16 mouse cellular contexts compared by ENCODE assay signal in the genomic region with DNA sequence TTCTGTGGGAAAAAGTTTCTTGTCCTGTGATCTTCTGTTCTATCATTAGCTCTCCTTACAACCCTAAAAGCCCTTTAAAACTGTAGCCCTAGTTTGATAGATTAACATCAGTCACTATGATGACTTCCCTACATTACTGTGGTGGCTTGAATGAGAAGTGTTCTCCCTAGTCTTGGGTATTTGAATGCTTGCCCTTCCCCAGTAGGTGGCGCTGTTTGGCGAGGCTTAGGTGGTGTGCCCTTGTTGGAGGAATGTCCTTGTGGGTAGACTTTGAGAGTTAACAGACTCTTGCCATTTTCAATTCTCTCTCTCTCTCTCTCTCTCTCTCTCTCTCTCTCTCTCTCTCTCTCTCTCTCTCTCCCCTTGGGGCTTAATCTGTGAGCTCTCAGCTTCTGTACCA.
A peak's percentile ranks its signal among the peaks of the same experiment; 100 is the strongest.
DNase-seq lines count a peak whose midpoint lies in the region; TF ChIP-seq lines count a peak whose summit lies in the region.
"Had no signal": no experiment of that assay in that cellular context is flagged by ENCODE, and none has a peak within 500 bp of the region (broad histone marks: within the 10 kb centered on the region; RNA-seq: fewer than 3 reads in every experiment).

No protein-coding gene starts in this region.

- H3K9ac ChIP-seq in ES-Bruce4 (ENCODE audit: low read depth, poor library complexity, severe bottlenecking), result no peak overlapping the region
- H3K9ac ChIP-seq: embryonic facial prominence, embryonic 13.5 days; forebrain, embryonic 12.5 days; heart, embryonic 12.5 days had no signal

- no peaks in the 10 kb centered on the region for H3K9me3 ChIP-seq in ES-Bruce4 (replicated peaks; ENCODE audit: control insufficient read depth, insufficient read depth, low read length, poor library complexity, severe bottlenecking)
- H3K9me3 ChIP-seq: embryonic facial prominence, embryonic 13.5 days; forebrain, embryonic 12.5 days; limb, embryonic 10.5 days had no signal

- intact Hi-C loops in gastrocnemius, adult 2 months (cut with DNase I), result no loop called here

- TF ChIP-seq POLR2A in lung, adult 2 months (IDR thresholded peaks at IDR 0.05; ENCODE audit: borderline replicate concordance, extremely low read depth, low read depth, low read length), result no peak
- no peak for TF ChIP-seq POLR2A in ES-Bruce4 (IDR thresholded peaks at IDR 0.05; ENCODE audit: insufficient read depth, low read length)

- peak; percentile 15; the same call in 1 of the 2 replicates for TF ChIP-seq CTCF in gastrocnemius, adult 2 months (IDR thresholded peaks at IDR 0.05)
- peak; percentile 38; the same call in 1 of the 2 replicates for TF ChIP-seq CTCF in lung, adult 2 months (IDR thresholded peaks at IDR 0.05; ENCODE audit: insufficient read depth, low read length)
- peak; percentile 56 for TF ChIP-seq CTCF in ES-Bruce4 (IDR thresholded peaks at IDR 0.05; ENCODE audit: low read depth, low read length)

- no peak for DNase-seq in gastrocnemius, adult 2 months
- DNase-seq in gastrocnemius, postnatal 25 days, result no peak
- DNase-seq in lung, adult 2 months, result no peak
- DNase-seq in lung, postnatal 14 days, result no peak
- DNase-seq in induced T-regulatory cell, adult 2 months (ENCODE audit: low read depth), result peak; percentile 9
- no peak for DNase-seq in B cell, adult 2 months
- no peak for DNase-seq in urinary bladder, postnatal 36 days (ENCODE audit: low spot score in 2 of 2)
- DNase-seq: cerebellum, postnatal 10 days; gastrocnemius, postnatal 10 days; lung, postnatal 36 days had no signal

- TF ChIP-seq EP300 in ES-Bruce4 (IDR thresholded peaks at IDR 0.05; ENCODE audit: insufficient read depth, low read depth, low read length), result no peak

- no peaks in the 10 kb centered on the region for H3K27me3 ChIP-seq in ES-Bruce4 (ENCODE audit: control insufficient read depth, insufficient read depth, low read length, poor library complexity, severe bottlenecking)
- H3K27me3 ChIP-seq: forebrain, embryonic 12.5 days; heart, embryonic 12.5 days had no signal

- H3K4me1 ChIP-seq in lung, adult 2 months (ENCODE audit: control insufficient read depth, insufficient read depth, low read length), result no peaks in the 10 kb centered on the region
- H3K4me1 ChIP-seq in ES-Bruce4 (ENCODE audit: control insufficient read depth, insufficient read depth, low read length), result no peaks in the 10 kb centered on the region
- H3K4me1 ChIP-seq: embryonic facial prominence, embryonic 13.5 days had no signal

- H3K27ac ChIP-seq in gastrocnemius, adult 2 months, result no peak overlapping the region
- no peak overlapping the region for H3K27ac ChIP-seq in ES-Bruce4 (ENCODE audit: insufficient read depth, low read length)
- H3K27ac ChIP-seq: embryonic facial prominence, embryonic 13.5 days; forebrain, embryonic 12.5 days; limb, embryonic 10.5 days had no signal

- H3K36me3 ChIP-seq in ES-Bruce4 (ENCODE audit: control insufficient read depth, insufficient read depth, low read length, poor library complexity, severe bottlenecking), result no peaks in the 10 kb centered on the region
- H3K36me3 ChIP-seq: embryonic facial prominence, embryonic 13.5 days; forebrain, embryonic 12.5 days; heart, embryonic 12.5 days; limb, embryonic 10.5 days had no signal

- WGBS in lung, adult 2 months, result 59% methylated on average over 2 of the region's 2 CpGs

- no peak overlapping the region for H3K4me3 ChIP-seq in gastrocnemius, adult 2 months
- H3K4me3 ChIP-seq in lung, adult 2 months (replicated peaks; ENCODE audit: extremely low read depth, low read depth, low read length), result no peak overlapping the region
- H3K4me3 ChIP-seq in ES-Bruce4 (ENCODE audit: low read depth, low read length), result no peak overlapping the region
- H3K4me3 ChIP-seq: embryonic facial prominence, embryonic 13.5 days; forebrain, embryonic 12.5 days; heart, embryonic 12.5 days; limb, embryonic 10.5 days; myocyte had no signal
